Mouse (Mus musculus) kidney, postnatal 36 days (tissue): ENCODE measurements around the gene Ptk6.
A peak's percentile ranks its signal among the peaks of the same experiment; 100 is the strongest.
"Not testable (repeated sequence)": the region's sequence is repeated elsewhere in the genome, so short reads cannot be mapped to it uniquely, and the experiment has no call there.

Source experiments
- DNase-seq, 2 experiments: peaks; one replicate each; pipeline ENCODE4 v3.0.0; 2021 to 2022; ENCODE audit warnings: mixed read lengths in 2 of 2

Ptk6 gene

GRCm38 (mm10) chr2:181218881-181219485, 16.4 kb upstream of the Ptk6 start:
- peak in 1 of 2 experiments; percentile 41 for DNase-seq

- DNase-seq: no peak
Measured at GRCm38 (mm10) chr2:181216037-181216436, 13.4 kb upstream of the Ptk6 start.

GRCm38 (mm10) chr2:181213021-181213445, 10.4 kb upstream of the Ptk6 start, which contains the start of gene Srms:
Gene Srms (minus strand): TSS chr2:181213185.
- DNase-seq: peak; percentile 64 to 73

GRCm38 (mm10) chr2:181212389-181213020, 9.9 kb upstream of the Ptk6 start:
- peak in 1 of 2 experiments; percentile 36 for DNase-seq

- DNase-seq: no peak
Measured at GRCm38 (mm10) chr2:181206118-181206517, 3.5 kb upstream of the Ptk6 start.

GRCm38 (mm10) chr2:181205678-181206077, 3.1 kb upstream of the Ptk6 start:
- no peak for DNase-seq

- no peak for DNase-seq
Measured at GRCm38 (mm10) chr2:181202886-181203285, 297 bp upstream of the Ptk6 start.

- DNase-seq: no peak
Measured at GRCm38 (mm10) chr2:181201606-181202005, 983 bp downstream of the Ptk6 start.

GRCm38 (mm10) chr2:181196628-181197300, 5.8 kb downstream of the Ptk6 start:
- DNase-seq: peak; percentile 69 to 71

- no peak for DNase-seq
Measured at GRCm38 (mm10) chr2:181193044-181193443, 9.5 kb downstream of the Ptk6 start.

- no peak for DNase-seq
Measured at GRCm38 (mm10) chr2:181191936-181192335, 10.7 kb downstream of the Ptk6 start.

- DNase-seq: not testable (repeated sequence)
Measured at GRCm38 (mm10) chr2:181191385-181191784, 11.2 kb downstream of the Ptk6 start.

GRCm38 (mm10) chr2:181189321-181189720, 13.3 kb downstream of the Ptk6 start:
- DNase-seq: no peak

- DNase-seq: peak in 1 of 2 experiments; percentile 21
Measured at GRCm38 (mm10) chr2:181188681-181189080, 13.9 kb downstream of the Ptk6 start.

- peak; percentile 95 to 97 for DNase-seq
Measured at GRCm38 (mm10) chr2:181187121-181188000, 15.2 kb downstream of the Ptk6 start, which contains the start of gene Ppdpf. Gene Ppdpf (plus strand): TSS chr2:181187247.

- peak; percentile 89 to 93 for DNase-seq
Measured at GRCm38 (mm10) chr2:181186635-181187034, 16.0 kb downstream of the Ptk6 start.

- no peak for DNase-seq
Measured at GRCm38 (mm10) chr2:181180898-181181297, 21.7 kb downstream of the Ptk6 start.

- DNase-seq: no peak
Measured at GRCm38 (mm10) chr2:181178471-181178870, 24.1 kb downstream of the Ptk6 start.

- no peak for DNase-seq
Measured at GRCm38 (mm10) chr2:181178015-181178414, 24.6 kb downstream of the Ptk6 start.

- no peak for DNase-seq
Measured at GRCm38 (mm10) chr2:181174646-181175045, 27.9 kb downstream of the Ptk6 start.

- DNase-seq: no peak
Measured at GRCm38 (mm10) chr2:181166469-181166868, 36.1 kb downstream of the Ptk6 start.

GRCm38 (mm10) chr2:181160821-181161220, 41.8 kb downstream of the Ptk6 start:
- DNase-seq: no peak

- DNase-seq: no peak
Measured at GRCm38 (mm10) chr2:181159771-181160170, 42.8 kb downstream of the Ptk6 start.
